Mouse (Mus musculus): ENCODE measurements around the gene Plxnc1.

- TF ChIP-seq CTCF (IDR thresholded peaks at IDR 0.05; ENCODE audit: low read depth) = no peak
- no peak for TF ChIP-seq EP300 (IDR thresholded peaks at IDR 0.05; ENCODE audit: low read depth)
These were observed 22.9 kb downstream of the Plxnc1 start for GRCm38 (mm10) chr10:94921751-94922150.

All from liver, embryonic 14.5 days (tissue).